Mouse (Mus musculus): Measurements from ENCODE around the gene Clec2d. TPM values are rescaled to one million over a fixed set of nuclear protein-coding genes. Genes with fewer than 3 reads are reported as not detected.

Gene Clec2d
- polyA plus RNA-seq, 1 experiment from 2014 or later = 0.98 TPM

DNA sequence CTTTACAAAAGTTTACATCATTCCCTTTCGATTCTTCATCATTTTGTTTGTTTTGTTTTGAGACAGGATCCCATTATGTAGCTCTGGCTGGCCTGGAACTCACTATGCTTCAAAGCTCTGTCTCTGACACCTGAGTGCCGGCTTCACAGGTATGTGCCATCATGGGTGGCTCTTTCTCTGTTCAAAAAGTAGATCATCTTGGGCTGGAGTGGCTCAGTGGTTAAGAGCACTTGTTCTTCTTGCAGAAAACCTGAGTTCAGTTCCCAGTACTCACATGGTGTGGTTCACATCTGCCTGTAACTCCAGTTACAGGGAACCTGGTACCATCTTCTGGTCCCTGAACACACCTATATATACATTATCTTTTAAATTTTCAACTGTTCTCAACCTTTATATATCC, 44.7 kb downstream of the Clec2d start:
- Histone ChIP-seq H3K4me3 (ENCODE audit: low read length) (no peak overlapping the region), H3K27ac (ENCODE audit: low read length) (no peak overlapping the region), H3K9me3 (replicated peaks; ENCODE audit: control insufficient read depth, low read length) (no peaks in the 10 kb centered on the region), H3K9ac (ENCODE audit: low read length) (no peak overlapping the region), H3K27me3 (ENCODE audit: control insufficient read depth, insufficient read depth, low read length) (no peaks in the 10 kb centered on the region), H3K36me3 (ENCODE audit: control insufficient read depth, insufficient read depth) (no peaks in the 10 kb centered on the region), H3K4me2 (ENCODE audit: low read depth, low read length) (no peak overlapping the region), H3K4me1 (ENCODE audit: control insufficient read depth, insufficient read depth, low read length) (peaks cover 8% of the 10 kb centered on the region; the same call in 1 of the 2 replicates)
- 67% methylated on average over 2 of the region's 2 CpGs for WGBS
- ATAC-seq (replicated peaks; ENCODE audit: extremely low read depth, insufficient read depth, low FRiP score) = no peak

DNA sequence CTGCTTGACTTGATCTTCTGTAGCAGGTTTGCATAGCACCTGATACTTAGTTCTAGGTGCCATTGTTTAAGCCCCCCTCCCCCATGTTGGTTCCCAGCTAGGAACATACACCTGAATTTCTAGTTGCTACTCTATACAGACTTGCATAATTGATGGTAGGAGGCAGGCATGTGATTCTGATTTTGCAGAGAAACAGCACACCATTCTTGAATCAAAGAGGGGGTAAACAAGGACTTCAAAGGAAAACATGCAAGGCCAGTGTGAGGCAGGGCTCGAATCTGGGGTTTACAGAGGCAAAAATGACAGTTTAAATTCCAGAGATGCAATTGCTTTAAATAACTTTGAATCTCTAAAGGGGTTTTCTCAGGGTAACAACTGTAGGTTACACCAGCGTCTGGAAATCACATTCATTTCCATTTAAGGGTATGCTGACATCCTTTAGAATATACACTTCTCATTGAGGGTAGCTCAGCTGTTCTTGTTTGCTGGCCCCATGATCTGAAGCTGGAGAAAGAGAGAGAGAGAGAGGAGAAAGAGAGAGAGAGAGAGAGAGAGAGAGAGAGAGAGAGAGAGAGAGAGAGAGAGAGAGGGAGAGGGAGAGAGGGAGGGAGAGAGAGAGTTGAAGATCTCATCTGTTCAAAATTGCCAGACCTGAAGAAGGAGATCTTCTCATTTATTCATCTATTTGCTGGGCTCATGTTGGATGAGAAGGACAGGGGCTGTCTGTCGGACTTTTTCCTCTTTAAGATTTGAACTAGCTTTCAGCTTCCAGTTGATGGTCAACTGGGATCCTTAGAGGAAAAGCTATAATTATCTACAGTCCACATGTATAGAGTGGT, 48.7 kb downstream of the Clec2d start:
- H3K4me2 ChIP-seq (ENCODE audit: low read depth, low read length) = no peak overlapping the region
- WGBS = 30% methylated on average over 3 of the region's 3 CpGs
- H3K9ac ChIP-seq (ENCODE audit: low read length) = no peak overlapping the region
- H3K27me3 ChIP-seq (ENCODE audit: control insufficient read depth, insufficient read depth, low read length) = no peaks in the 10 kb centered on the region
- H3K27ac ChIP-seq (ENCODE audit: low read length) = peak overlapping the region; percentile 81
- no peak for ATAC-seq (replicated peaks; ENCODE audit: extremely low read depth, insufficient read depth, low FRiP score)
- H3K4me3 ChIP-seq (ENCODE audit: low read length) = no peak overlapping the region
- H3K9me3 ChIP-seq (replicated peaks; ENCODE audit: control insufficient read depth, low read length) = no peaks in the 10 kb centered on the region
- H3K36me3 ChIP-seq (ENCODE audit: control insufficient read depth, insufficient read depth) = no peaks in the 10 kb centered on the region
- peaks cover 12% of the 10 kb centered on the region for H3K4me1 ChIP-seq (ENCODE audit: control insufficient read depth, insufficient read depth, low read length)

DNA sequence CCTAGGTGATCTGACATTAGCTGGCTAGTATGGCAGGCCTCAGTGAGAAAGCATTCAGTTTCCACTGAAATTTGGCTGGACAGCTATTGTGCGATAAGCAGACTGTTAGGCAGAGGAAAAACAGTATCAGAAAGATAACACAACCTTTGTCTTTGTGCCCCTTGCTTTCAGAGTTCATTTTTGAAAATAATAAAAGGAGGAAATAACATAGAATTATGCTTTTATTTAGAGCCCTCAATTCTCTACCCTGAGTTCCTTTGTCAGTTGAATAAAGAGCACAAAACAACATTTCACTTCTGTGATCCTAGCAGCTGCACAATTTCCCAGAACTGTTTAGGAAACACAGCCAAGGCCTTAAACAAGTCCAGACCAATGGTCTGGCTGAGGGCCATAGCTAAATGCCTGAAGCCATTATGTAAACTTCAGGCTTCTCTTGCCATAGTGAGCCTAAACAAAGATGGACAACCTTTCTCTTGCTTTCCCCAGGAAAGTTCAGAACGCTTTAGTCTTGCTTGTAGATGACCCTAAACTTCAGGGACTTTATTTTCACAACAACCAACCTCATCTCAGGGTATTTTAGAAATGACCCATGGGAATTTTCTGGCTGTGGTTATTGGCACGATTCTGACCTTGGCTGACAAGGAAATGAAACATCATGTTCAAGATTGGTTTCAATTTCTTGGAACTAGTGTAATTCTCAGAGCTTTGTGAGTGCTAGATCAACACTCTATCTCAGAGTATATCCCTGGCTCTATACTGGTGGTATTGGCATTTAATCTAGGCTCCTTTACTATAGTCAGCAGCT, 49.6 kb downstream of the Clec2d start:
- Histone ChIP-seq H3K9me3 (replicated peaks; ENCODE audit: control insufficient read depth, low read length) (no peaks in the 10 kb centered on the region), H3K9ac (ENCODE audit: low read length) (no peak overlapping the region), H3K36me3 (ENCODE audit: control insufficient read depth, insufficient read depth) (no peaks in the 10 kb centered on the region), H3K4me3 (ENCODE audit: low read length) (no peak overlapping the region), H3K27me3 (ENCODE audit: control insufficient read depth, insufficient read depth, low read length) (no peaks in the 10 kb centered on the region), H3K27ac (ENCODE audit: low read length) (peak overlapping the region; percentile 81), H3K4me1 (ENCODE audit: control insufficient read depth, insufficient read depth, low read length) (peaks cover 12% of the 10 kb centered on the region), H3K4me2 (ENCODE audit: low read depth, low read length) (no peak overlapping the region)
- peak; percentile 74 for ATAC-seq (replicated peaks; ENCODE audit: extremely low read depth, insufficient read depth, low FRiP score)
- 35% methylated on average over 3 of the region's 3 CpGs for WGBS

DNA sequence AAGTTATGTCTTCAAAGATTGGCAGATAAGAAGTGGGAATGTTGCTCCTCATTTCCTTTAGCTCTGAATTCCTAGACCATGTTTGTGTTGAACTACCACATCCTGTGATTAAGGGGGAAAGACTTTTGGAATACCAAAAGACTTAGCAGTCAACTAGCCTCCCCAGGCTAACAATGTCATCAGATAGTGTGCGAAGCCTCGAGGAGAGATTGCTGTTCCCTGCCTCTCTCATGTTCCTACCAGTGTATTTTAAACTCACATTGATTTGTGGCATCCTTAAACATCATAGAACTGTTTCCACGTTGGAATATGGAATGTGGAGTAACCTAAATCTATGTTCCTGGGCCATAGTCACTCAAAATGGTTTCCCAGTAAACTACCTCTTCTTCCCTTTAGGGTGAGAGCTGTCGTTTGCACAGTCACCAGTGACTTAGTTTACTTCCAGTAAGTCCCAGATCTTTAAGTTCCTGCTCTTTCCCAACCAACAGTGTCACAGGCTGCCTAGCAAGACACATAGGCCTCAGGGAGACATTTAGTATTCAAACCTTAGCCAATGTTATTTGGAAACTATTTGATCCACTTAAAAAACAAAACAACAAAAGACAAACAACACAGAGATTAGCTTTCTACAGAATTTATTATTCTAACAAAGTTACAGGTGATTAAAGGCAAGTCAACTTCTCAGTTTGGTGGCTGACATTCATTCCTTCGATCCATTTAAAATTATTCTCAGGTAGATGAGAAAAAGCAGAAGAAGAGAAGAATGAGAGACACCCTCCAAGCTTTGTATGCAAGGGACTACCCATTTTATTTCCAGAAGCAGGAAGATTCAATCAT, 51.8 kb downstream of the Clec2d start:
- WGBS = 59% methylated on average over 5 of the region's 5 CpGs
- ATAC-seq (replicated peaks; ENCODE audit: extremely low read depth, insufficient read depth, low FRiP score) = no peak

DNA sequence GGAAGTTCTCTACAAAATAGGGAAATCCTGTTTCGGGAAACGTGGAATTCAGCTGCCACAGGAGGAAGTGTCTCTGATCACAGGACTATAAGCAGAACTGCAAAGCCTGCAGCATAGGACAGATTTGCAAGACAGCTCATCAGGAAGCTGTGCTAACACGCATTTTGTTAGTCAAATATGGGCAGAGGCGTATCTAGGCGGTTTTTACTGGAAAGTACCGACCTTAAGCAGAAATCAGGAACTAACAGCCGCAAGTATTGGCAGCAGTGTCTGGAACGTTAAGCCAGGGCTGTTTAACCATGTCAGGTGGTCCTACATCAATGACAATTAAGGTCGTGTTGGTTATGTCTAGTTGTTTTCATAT, 52.4 kb downstream of the Clec2d start:
- Histone ChIP-seq H3K36me3 (ENCODE audit: control insufficient read depth, insufficient read depth) (no peaks in the 10 kb centered on the region), H3K9me3 (replicated peaks; ENCODE audit: control insufficient read depth, low read length) (no peaks in the 10 kb centered on the region), H3K9ac (ENCODE audit: low read length) (no peak overlapping the region), H3K4me2 (ENCODE audit: low read depth, low read length) (no peak overlapping the region), H3K27ac (ENCODE audit: low read length) (peak overlapping the region; percentile 73), H3K4me3 (ENCODE audit: low read length) (no peak overlapping the region), H3K27me3 (ENCODE audit: control insufficient read depth, insufficient read depth, low read length) (no peaks in the 10 kb centered on the region), H3K4me1 (ENCODE audit: control insufficient read depth, insufficient read depth, low read length) (peaks cover 16% of the 10 kb centered on the region)
- ATAC-seq (replicated peaks; ENCODE audit: extremely low read depth, insufficient read depth, low FRiP score) = 0 out of 2 replicates have a peak, but pooled peaks have one; percentile 20
- WGBS = 55% methylated on average over 9 of the region's 9 CpGs

More for the DNA sequence above, 51.8 kb downstream of the Clec2d start:
- Histone ChIP-seq H3K9me3 (replicated peaks; ENCODE audit: control insufficient read depth, low read length) (no peaks in the 10 kb centered on the region), H3K9ac (ENCODE audit: low read length) (no peak overlapping the region), H3K4me3 (ENCODE audit: low read length) (no peak overlapping the region), H3K27me3 (ENCODE audit: control insufficient read depth, insufficient read depth, low read length) (no peaks in the 10 kb centered on the region), H3K27ac (ENCODE audit: low read length) (peak overlapping the region; percentile 73), H3K4me2 (ENCODE audit: low read depth, low read length) (no peak overlapping the region), H3K36me3 (ENCODE audit: control insufficient read depth, insufficient read depth) (no peaks in the 10 kb centered on the region), H3K4me1 (ENCODE audit: control insufficient read depth, insufficient read depth, low read length) (peaks cover 12% of the 10 kb centered on the region)

DNA sequence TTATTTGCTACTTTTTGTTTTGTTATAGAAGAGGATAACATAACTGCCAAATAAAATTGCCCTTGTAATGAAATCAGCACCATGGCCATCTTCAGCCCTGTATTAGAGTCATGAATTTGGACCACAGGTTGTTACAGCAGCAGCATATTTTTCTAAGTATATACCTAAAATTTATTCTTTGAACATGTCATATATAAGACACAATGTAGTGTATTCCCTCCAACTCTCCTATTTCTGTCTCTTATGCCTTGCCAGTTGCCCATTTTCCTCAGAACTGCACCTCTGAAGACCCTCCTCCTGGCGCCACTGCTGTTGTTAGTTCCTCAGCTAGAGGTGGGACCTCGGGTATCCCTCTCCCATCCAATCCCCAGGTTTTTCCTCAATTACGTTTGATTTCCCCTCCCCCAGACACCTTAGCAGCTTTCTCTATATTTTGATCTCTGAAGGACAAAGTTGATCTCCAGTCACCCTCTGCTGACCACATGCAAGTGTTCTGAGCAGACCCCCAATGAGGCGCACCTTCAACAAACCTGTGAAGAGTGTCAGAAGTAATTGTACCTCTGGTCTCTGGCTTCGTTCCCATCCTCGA, 53.0 kb downstream of the Clec2d start:
- Histone ChIP-seq H3K4me3 (ENCODE audit: low read length) (no peak overlapping the region), H3K9me3 (replicated peaks; ENCODE audit: control insufficient read depth, low read length) (no peaks in the 10 kb centered on the region), H3K27me3 (ENCODE audit: control insufficient read depth, insufficient read depth, low read length) (no peaks in the 10 kb centered on the region), H3K4me2 (ENCODE audit: low read depth, low read length) (no peak overlapping the region), H3K36me3 (ENCODE audit: control insufficient read depth, insufficient read depth) (no peaks in the 10 kb centered on the region), H3K27ac (ENCODE audit: low read length) (peak overlapping the region; percentile 73), H3K9ac (ENCODE audit: low read length) (no peak overlapping the region), H3K4me1 (ENCODE audit: control insufficient read depth, insufficient read depth, low read length) (peaks cover 16% of the 10 kb centered on the region)
- no peak for ATAC-seq (replicated peaks; ENCODE audit: extremely low read depth, insufficient read depth, low FRiP score)
- 78% methylated on average over 6 of the region's 6 CpGs for WGBS

DNA sequence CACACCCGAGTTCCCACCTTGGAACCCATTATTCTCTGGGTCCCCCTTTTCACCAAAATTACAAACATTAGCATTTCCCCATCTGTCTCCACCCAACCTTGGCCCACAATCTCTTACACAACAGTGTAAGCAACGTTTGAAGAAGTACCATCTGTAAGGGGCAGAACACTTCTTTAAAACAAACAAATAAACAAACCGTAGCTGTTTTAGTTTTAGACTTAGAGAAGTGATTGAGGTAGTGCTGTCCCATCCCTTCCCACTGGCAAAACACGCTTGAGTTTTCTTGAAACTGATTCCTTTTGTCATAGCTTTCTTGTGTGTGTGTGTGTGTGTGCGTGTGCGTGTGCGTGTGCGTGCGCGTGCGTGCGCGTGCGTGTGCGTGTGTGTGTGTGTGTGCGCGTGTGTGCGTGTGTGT, 53.5 kb downstream of the Clec2d start:
- Histone ChIP-seq H3K9ac (ENCODE audit: low read length) (no peak overlapping the region), H3K4me3 (ENCODE audit: low read length) (no peak overlapping the region), H3K27ac (ENCODE audit: low read length) (peak overlapping the region; percentile 73), H3K9me3 (replicated peaks; ENCODE audit: control insufficient read depth, low read length) (no peaks in the 10 kb centered on the region), H3K27me3 (ENCODE audit: control insufficient read depth, insufficient read depth, low read length) (no peaks in the 10 kb centered on the region), H3K36me3 (ENCODE audit: control insufficient read depth, insufficient read depth) (no peaks in the 10 kb centered on the region), H3K4me2 (ENCODE audit: low read depth, low read length) (no peak overlapping the region), H3K4me1 (ENCODE audit: control insufficient read depth, insufficient read depth, low read length) (peaks cover 14% of the 10 kb centered on the region)
- ATAC-seq (replicated peaks; ENCODE audit: extremely low read depth, insufficient read depth, low FRiP score) = no peak
- WGBS = 76% methylated on average over 11 of the region's 18 CpGs

DNA sequence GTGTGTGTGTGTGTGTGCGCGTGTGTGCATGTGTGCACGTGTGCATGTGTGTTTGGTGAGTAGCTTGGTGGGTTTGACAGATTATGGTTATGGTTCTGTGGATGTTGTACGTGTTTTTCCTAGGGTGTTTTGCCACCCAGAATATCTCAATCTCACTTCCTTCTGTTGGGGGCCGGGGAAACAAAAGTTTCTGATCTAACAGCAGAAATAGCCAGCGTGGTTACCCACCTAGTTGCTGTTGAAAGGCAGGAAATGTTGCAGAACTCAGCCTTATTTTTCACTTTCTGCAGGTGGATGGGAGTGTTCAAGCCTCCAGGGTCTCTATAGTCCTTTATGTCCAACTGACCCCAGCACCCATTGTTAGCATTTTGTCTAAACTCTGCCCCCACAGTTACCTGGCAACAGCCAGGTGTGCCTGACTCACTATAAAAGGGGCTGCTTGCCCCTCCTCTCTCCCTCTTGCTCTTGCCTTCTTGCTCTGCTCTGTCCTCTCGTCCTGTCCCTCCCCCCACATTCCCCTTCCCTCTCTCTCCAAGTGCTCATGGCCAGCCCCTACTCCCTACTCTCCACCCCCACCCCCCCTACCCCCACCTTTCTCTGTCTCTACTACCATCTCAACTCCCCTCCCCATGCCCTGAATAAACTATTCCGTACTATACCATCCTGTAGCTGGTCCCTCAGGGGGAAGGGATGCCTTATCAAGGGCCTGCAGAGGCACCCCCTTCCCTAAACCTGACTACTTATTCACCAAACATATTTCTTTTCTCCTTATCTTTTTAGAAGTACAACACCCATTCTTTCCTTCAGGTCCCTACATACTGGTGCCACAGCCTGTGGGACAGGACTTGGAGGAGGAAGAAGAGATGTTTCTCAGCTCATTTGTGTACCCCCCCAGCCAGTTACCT, 54.3 kb downstream of the Clec2d start:
- WGBS = 65% methylated on average over 8 of the region's 8 CpGs
- H3K4me1 ChIP-seq (ENCODE audit: control insufficient read depth, insufficient read depth, low read length) = peaks cover 11% of the 10 kb centered on the region
- H3K9me3 ChIP-seq (replicated peaks; ENCODE audit: control insufficient read depth, low read length) = no peaks in the 10 kb centered on the region
- no peaks in the 10 kb centered on the region for H3K27me3 ChIP-seq (ENCODE audit: control insufficient read depth, insufficient read depth, low read length)
- no peaks in the 10 kb centered on the region for H3K36me3 ChIP-seq (ENCODE audit: control insufficient read depth, insufficient read depth)
- H3K4me3 ChIP-seq (ENCODE audit: low read length) = no peak overlapping the region
- H3K4me2 ChIP-seq (ENCODE audit: low read depth, low read length) = no peak overlapping the region
- H3K9ac ChIP-seq (ENCODE audit: low read length) = no peak overlapping the region
- peak overlapping the region; percentile 77 for H3K27ac ChIP-seq (ENCODE audit: low read length)
- ATAC-seq (replicated peaks; ENCODE audit: extremely low read depth, insufficient read depth, low FRiP score) = no peak

All from heart, embryonic 16.5 days (tissue).